Mouse (Mus musculus) ES-Bruce4 (cell line): ENCODE data around the gene Bub1b. TPM values are rescaled to one million over a fixed set of nuclear protein-coding genes. Genes with fewer than 3 reads are reported as not detected.
A peak's percentile ranks its signal among the peaks of the same experiment; 100 is the strongest.

Experiments
- H3K27ac ChIP-seq: 2 replicates; pipeline ENCODE4 v1.5.1; 2012; ENCODE audit warnings: low read length, inconsistent platforms; ENCODE audit not compliant: insufficient read depth
- H3K27me3 ChIP-seq: 2 replicates; pipeline ENCODE4 v1.6.1; 2012; ENCODE audit warnings: mild to moderate bottlenecking, low read length, inconsistent platforms; ENCODE audit not compliant: control insufficient read depth, poor library complexity, insufficient read depth, severe bottlenecking
- H3K36me3 ChIP-seq: 2 replicates; pipeline ENCODE4 v1.6.1; 2012; ENCODE audit warnings: inconsistent platforms, mild to moderate bottlenecking, low read length, moderate library complexity; ENCODE audit not compliant: control insufficient read depth, poor library complexity, insufficient read depth, severe bottlenecking
- H3K4me1 ChIP-seq: one replicate; pipeline ENCODE4 v1.8.1; 2011; ENCODE audit warnings: low read length; ENCODE audit not compliant: control insufficient read depth, insufficient read depth
- H3K4me3 ChIP-seq: 2 replicates; pipeline ENCODE4 v1.5.1; 2011; ENCODE audit warnings: low read depth, mild to moderate bottlenecking, low read length
- H3K9ac ChIP-seq: 2 replicates; pipeline ENCODE4 v1.6.1; 2012; ENCODE audit warnings: low read depth, mild to moderate bottlenecking, inconsistent platforms; ENCODE audit not compliant: poor library complexity, severe bottlenecking
- H3K9me3 ChIP-seq: replicated peaks from 2 replicates; pipeline ENCODE4 v1.6.1; 2012; ENCODE audit warnings: mild to moderate bottlenecking, low read length, inconsistent platforms; ENCODE audit not compliant: control insufficient read depth, poor library complexity, insufficient read depth, severe bottlenecking
- CTCF ChIP-seq: IDR thresholded peaks from one replicate; pipeline ENCODE4 v1.8.1; 2011; ENCODE audit warnings: low read depth, low read length
- EP300 ChIP-seq: IDR thresholded peaks from 2 replicates; pipeline ENCODE4 v1.6.1; 2011; ENCODE audit warnings: low read depth, low read length; ENCODE audit not compliant: insufficient read depth
- POLR2A ChIP-seq: IDR thresholded peaks from one replicate; pipeline ENCODE4 v1.8.1; 2011; ENCODE audit warnings: low read length; ENCODE audit not compliant: insufficient read depth
- polyA plus RNA-seq: library from polyadenylated mRNA; stranded (reverse); fragments of >200 nt; gene quantifications from 2 replicates; pipeline ENCODE4 v1.2.4, GENCODE M21; 2011; ENCODE audit warnings: low read depth; ENCODE audit not compliant: missing spikeins, insufficient read depth, insufficient read length

Bub1b gene
- polyA plus RNA-seq, 1 experiment, result 189 TPM

DNA sequence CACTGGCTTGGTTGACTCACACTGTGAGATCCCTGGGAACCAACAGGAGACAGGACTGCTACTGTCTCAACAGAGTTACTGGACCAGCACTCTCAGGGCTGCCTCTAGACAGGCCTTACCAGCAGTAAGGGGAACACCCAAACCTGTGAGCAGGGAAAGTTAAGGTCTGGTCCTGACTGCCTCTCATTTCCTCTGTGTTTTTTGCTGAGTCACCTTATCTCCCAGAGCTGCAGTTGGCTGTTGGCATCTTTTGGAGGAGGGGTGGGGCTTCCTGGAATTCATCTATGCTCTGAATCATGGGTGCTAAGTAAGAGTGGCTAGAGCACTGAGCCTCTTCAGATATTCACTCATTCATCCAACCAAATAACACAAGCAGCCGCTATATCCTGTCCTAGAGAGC, 61.1 kb downstream of the Bub1b start:
- H3K27ac ChIP-seq, result peak overlapping the region; percentile 86
- no peak overlapping the region for H3K4me3 ChIP-seq
- no peak overlapping the region for H3K9ac ChIP-seq
- TF ChIP-seq EP300, result 0 out of 2 replicates have a peak, but pooled peaks have one; percentile 17
- TF ChIP-seq CTCF, result no peak
- no peaks in the 10 kb centered on the region for H3K9me3 ChIP-seq
- H3K36me3 ChIP-seq, result no peaks in the 10 kb centered on the region
- peaks cover 11% of the 10 kb centered on the region for H3K4me1 ChIP-seq
- H3K27me3 ChIP-seq, result no peaks in the 10 kb centered on the region

DNA sequence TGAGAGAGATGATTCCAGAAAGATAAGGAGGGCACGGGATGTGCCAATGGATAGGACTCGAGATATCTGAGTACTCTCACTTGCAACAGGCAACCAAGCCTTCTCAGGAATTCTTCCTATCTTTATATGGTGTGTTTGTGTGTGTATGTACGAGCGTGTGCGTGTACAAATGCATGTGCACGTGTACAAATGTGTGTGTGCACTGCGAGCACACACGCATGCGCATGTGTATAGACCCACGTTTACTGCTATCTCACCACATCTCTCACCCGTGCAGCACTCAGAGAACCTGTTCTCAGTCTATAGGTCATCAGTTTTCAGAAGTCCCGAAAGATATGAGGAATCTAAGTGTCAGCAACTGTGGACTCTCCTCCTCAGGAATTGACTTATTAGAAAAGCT, 61.5 kb downstream of the Bub1b start:
- peak overlapping the region; percentile 86 for H3K27ac ChIP-seq

DNA sequence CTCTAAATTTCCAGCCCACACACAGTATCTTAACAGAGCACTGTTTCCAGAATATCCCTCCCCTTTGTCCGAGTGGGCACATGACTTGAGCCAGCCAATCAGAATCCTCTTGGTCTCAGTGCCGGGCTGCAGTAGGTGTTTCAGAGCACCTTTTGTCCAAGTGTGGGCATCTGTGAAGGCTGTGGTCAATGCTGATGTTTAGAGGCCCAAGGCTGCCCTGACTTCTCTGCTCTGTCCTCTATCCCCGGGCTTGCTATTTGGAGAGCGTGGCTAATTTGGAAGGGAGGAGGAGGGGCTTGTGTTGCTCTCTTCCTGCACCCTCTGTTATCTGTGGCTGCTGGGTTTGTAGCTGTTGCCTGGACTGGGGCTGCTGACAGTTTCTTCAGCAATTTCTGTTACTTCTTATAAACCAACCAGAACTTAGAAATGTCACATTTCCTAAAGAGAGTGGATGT, 62.0 kb downstream of the Bub1b start:
- peaks cover 11% of the 10 kb centered on the region for H3K4me1 ChIP-seq
- TF ChIP-seq POLR2A (no peak), EP300 (no peak)
- peak overlapping the region; percentile 86; the same call in 1 of the 2 replicates for H3K27ac ChIP-seq

More for the DNA sequence above, 61.5 kb downstream of the Bub1b start:
- Histone ChIP-seq H3K4me3 (no peak overlapping the region), H3K9ac (no peak overlapping the region), H3K4me1 (peaks cover 11% of the 10 kb centered on the region), H3K9me3 (no peaks in the 10 kb centered on the region), H3K36me3 (no peaks in the 10 kb centered on the region), H3K27me3 (no peaks in the 10 kb centered on the region)
- TF ChIP-seq EP300 (no peak), CTCF (no peak)

DNA sequence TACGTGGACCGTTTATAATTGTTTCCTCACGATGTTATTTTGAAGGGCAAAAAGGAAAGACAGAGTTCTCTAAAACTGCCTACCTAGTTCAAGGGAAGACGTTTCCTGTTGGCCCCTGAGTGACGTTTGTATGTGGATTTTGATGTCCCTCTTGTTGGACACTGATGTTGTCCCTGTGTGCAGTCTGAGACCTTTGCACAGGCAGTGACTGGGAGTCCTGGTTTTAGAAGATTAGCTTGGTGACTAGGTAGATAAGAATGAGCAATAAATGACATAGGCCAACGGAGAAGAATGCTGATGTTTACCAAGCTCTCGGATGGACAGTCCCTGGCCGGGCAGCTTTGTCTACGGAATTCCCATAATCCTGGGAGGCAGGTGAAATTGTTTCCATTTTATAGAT, 63.9 kb downstream of the Bub1b start:
- no peaks in the 10 kb centered on the region for H3K36me3 ChIP-seq
- no peak overlapping the region for H3K4me3 ChIP-seq
- no peak overlapping the region for H3K27ac ChIP-seq
- H3K9ac ChIP-seq, result no peak overlapping the region
- TF ChIP-seq POLR2A, result no peak
- TF ChIP-seq EP300, result no peak
- TF ChIP-seq CTCF, result no peak
- H3K4me1 ChIP-seq, result peaks cover 9% of the 10 kb centered on the region
- H3K9me3 ChIP-seq, result no peaks in the 10 kb centered on the region
- no peaks in the 10 kb centered on the region for H3K27me3 ChIP-seq

More for the DNA sequence above, 62.0 kb downstream of the Bub1b start:
- Histone ChIP-seq H3K36me3 (no peaks in the 10 kb centered on the region), H3K9ac (no peak overlapping the region), H3K4me3 (no peak overlapping the region), H3K9me3 (no peaks in the 10 kb centered on the region), H3K27me3 (no peaks in the 10 kb centered on the region)

DNA sequence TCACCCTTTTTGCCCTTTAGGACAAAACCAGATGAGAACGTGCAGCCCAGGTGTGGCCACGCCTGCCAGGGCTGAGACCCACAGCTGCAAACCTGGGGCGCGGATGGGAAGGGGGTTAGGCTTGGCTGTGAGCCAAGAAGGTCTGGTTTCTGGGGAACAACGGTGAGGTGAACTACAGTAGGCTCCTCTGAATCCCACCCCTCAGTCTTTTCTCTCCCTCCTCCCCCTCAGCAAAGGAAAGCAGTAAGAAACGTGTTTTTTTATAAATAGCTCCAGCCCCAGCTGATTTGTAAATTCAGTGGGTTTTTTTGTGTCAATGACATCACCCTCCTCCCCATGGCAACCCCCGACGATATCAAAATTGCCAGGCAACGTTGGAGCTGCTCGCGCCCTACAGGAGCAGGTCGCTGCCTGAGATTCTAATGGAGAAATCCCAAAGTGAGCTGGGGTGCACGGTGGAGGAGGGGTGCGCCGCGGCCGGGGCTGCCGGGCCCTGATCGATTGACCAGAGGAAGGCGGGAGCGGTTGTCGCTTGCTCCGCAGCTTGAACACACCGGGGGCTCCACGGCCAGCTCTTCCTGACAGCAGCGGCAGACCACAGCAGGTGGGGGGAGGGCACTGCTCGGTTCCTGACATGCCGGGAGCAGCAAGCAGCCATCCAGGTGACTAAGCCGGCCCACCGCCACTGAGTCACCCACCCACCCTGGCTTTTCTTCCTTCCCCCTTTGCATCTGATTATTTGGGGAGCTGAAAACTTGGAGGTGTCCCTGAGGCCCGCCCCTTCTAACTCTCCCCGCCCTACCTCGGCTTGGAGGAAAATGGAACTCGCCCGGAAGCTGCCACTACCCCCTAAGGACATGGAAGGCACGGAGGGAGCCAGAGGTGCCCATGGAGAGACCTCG, 65.1 kb downstream of the Bub1b start, which contains the start of gene Pak6:
Gene Pak6 (plus strand): TSS at position 402 of the 902 bp plus-strand sequence.
- peaks cover 7% of the 10 kb centered on the region for H3K4me1 ChIP-seq
- H3K27me3 ChIP-seq, result no peaks in the 10 kb centered on the region
- H3K27ac ChIP-seq, result no peak within 1 kb of the TSS
- H3K4me3 ChIP-seq, result peak within 1 kb of the TSS; percentile 60
- no peaks in the 10 kb centered on the region for H3K9me3 ChIP-seq
- H3K9ac ChIP-seq, result peak within 1 kb of the TSS; percentile 52
- TF ChIP-seq POLR2A (no peak), EP300 (no peak), CTCF (no peak)
- no peaks in the 10 kb centered on the region for H3K36me3 ChIP-seq
